Mouse (Mus musculus) erythroblast, embryonic 14.5 days (primary cell): ENCODE results near the gene Tmem102. TPM values are rescaled to one million over a fixed set of nuclear protein-coding genes. Genes with fewer than 3 reads are reported as not detected.

Source experiments
- H3K27me3 ChIP-seq: 2 replicates; pipeline ENCODE4 v1.6.1; 2012; ENCODE audit warnings: inconsistent platforms; ENCODE audit not compliant: control insufficient read depth
- H3K36me3 ChIP-seq: 2 replicates; pipeline ENCODE4 v1.6.1; 2012; ENCODE audit warnings: mild to moderate bottlenecking, inconsistent platforms; ENCODE audit not compliant: control insufficient read depth
- H3K4me1 ChIP-seq: 2 replicates; pipeline ENCODE4 v1.6.1; 2012; ENCODE audit warnings: inconsistent platforms; ENCODE audit not compliant: control insufficient read depth
- H3K4me3 ChIP-seq: replicated peaks from 2 replicates; pipeline ENCODE3; 2012; ENCODE audit warnings: moderate library complexity, mild to moderate bottlenecking, inconsistent platforms
- H3K9me3 ChIP-seq: 2 replicates; pipeline ENCODE4 v1.6.1; 2012; ENCODE audit warnings: low read length, inconsistent platforms, mixed read lengths; ENCODE audit not compliant: control insufficient read depth
- GATA1 ChIP-seq: IDR thresholded peaks from 2 replicates; pipeline ENCODE4 v1.6.1; 2012; ENCODE audit warnings: low read length, inconsistent platforms, mixed read lengths
- TAL1 ChIP-seq: IDR thresholded peaks from 3 replicates; pipeline ENCODE4 v1.6.1; 2012; ENCODE audit warnings: low read length, inconsistent platforms, mixed read lengths
- polyA plus RNA-seq: library from polyadenylated mRNA; stranded (reverse); fragments of >175 nt; gene quantifications from 2 replicates; pipeline ENCODE4 v1.2.3, GENCODE M21; 2012

Gene Tmem102
- 0.05 TPM in 1 of 2 replicates, not detected in the other for polyA plus RNA-seq

DNA sequence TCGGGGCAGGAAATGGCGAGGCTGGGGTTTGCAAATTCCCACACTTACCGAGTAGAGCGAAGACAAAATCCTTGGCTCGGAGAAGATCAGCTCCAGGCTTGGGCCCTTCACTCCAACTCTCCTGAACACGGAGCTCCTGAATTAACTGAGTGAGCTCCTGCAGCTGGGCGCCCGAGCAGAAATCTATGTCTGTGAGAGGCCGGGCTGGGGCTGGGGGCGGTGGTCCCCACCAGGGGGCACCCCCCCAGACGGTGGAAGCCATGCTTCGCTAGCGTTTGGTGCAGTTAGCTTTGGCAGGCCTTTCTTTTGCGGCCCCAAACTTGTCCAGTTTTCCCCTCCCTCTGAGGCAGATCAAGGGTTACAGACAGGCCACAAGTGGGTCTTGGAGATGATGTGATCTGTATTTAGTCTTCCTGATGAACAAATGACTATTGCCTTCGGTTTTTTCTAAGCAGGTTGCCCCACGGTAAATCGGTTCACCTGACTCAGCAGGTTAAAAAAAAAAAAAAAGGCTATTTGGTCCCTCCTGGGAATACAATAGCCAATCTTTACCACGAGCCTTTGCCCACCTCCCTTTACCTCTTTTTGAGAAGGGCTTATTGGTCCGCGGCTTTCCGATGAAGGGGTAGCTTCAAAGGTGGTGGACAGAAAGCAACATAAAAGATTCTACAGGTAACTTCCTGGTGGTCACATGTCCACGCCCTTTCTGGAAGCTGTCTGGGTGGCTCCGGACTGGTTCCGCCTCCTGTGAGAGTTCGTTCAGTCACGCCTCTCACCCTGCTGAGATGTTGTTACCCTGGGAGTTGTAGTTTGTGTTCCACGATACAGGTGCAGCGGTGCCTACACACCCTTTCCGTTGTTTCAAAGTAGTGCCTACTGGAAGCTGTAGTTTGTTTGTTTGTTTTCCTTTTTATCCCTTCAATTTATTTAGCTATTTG, at the start of gene Tmem102:
Tmem102 (minus strand) TSS at position 653 of the 938 bp plus-strand sequence.
- TF ChIP-seq GATA1: no peak
- TF ChIP-seq TAL1: no peak
- Histone ChIP-seq H3K27me3 (peaks cover 87% of the 10 kb centered on the region), H3K36me3 (no peaks in the 10 kb centered on the region), H3K9me3 (peaks cover 38% of the 10 kb centered on the region), H3K4me1 (peaks cover 43% of the 10 kb centered on the region), H3K4me3 (no peak within 1 kb of the TSS)

GRCm38 (mm10) chr11:69854680-69855079, 49.3 kb upstream of the Tmem102 start:
- H3K4me1 ChIP-seq: peaks cover 85% of the 10 kb centered on the region
- peak overlapping the region; percentile 62 for H3K4me3 ChIP-seq
- peaks cover 45% of the 10 kb centered on the region for H3K36me3 ChIP-seq
- TF ChIP-seq TAL1 (no peak), GATA1 (no peak)
- H3K9me3 ChIP-seq: no peaks in the 10 kb centered on the region
- peaks cover 14% of the 10 kb centered on the region for H3K27me3 ChIP-seq

GRCm38 (mm10) chr11:69853994-69854393, 48.6 kb upstream of the Tmem102 start:
- peaks cover 90% of the 10 kb centered on the region for H3K4me1 ChIP-seq
- peaks cover 52% of the 10 kb centered on the region for H3K36me3 ChIP-seq
- peaks cover 10% of the 10 kb centered on the region for H3K27me3 ChIP-seq
- H3K4me3 ChIP-seq: peak overlapping the region; percentile 62
- no peaks in the 10 kb centered on the region for H3K9me3 ChIP-seq
- peak; percentile 98 for TF ChIP-seq TAL1
- peak; percentile 89 for TF ChIP-seq GATA1

GRCm38 (mm10) chr11:69850754-69851153, 45.3 kb upstream of the Tmem102 start:
- Histone ChIP-seq H3K36me3 (peaks cover 69% of the 10 kb centered on the region), H3K9me3 (no peaks in the 10 kb centered on the region), H3K4me3 (no peak overlapping the region), H3K27me3 (no peaks in the 10 kb centered on the region), H3K4me1 (peaks cover 99% of the 10 kb centered on the region)
- TF ChIP-seq TAL1: no peak
- no peak for TF ChIP-seq GATA1

- peaks cover 98% of the 10 kb centered on the region for H3K4me1 ChIP-seq
Measured at GRCm38 (mm10) chr11:69849884-69850283, 44.5 kb upstream of the Tmem102 start.

GRCm38 (mm10) chr11:69849128-69849527, 43.7 kb upstream of the Tmem102 start:
- Histone ChIP-seq H3K27me3 (no peaks in the 10 kb centered on the region), H3K4me3 (no peak overlapping the region), H3K4me1 (peaks cover 94% of the 10 kb centered on the region), H3K36me3 (peaks cover 64% of the 10 kb centered on the region), H3K9me3 (no peaks in the 10 kb centered on the region)
- TF ChIP-seq GATA1 (no peak), TAL1 (no peak)

More at GRCm38 (mm10) chr11:69849884-69850283, 44.5 kb upstream of the Tmem102 start:
- no peaks in the 10 kb centered on the region for H3K27me3 ChIP-seq
- peaks cover 66% of the 10 kb centered on the region for H3K36me3 ChIP-seq
- no peak for TF ChIP-seq TAL1
- TF ChIP-seq GATA1: no peak
- H3K9me3 ChIP-seq: no peaks in the 10 kb centered on the region
- H3K4me3 ChIP-seq: no peak overlapping the region

DNA sequence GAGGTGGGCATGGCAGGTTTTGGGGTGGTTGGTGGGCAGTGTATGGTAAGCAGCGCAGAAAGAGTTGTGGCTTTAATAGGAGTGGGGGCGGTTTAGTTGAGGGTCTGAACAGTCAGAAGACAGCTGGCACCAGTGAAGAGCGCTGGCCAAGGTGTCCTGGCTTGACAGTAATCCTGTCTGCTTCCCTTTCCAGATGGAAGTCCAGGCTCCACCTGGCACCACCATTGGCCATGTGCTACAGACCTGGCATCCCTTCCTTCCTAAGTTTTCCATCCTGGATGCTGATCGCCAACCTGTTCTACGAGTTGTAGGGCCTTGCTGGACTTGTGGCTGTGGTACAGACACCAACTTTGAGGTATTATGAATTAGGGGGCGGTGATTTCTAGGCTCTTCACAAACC, 42.6 kb upstream of the Tmem102 start:
- H3K36me3 ChIP-seq: peaks cover 58% of the 10 kb centered on the region
- no peaks in the 10 kb centered on the region for H3K27me3 ChIP-seq
- H3K4me3 ChIP-seq: peak overlapping the region; percentile 83
- TF ChIP-seq TAL1: no peak
- TF ChIP-seq GATA1: no peak
- peaks cover 89% of the 10 kb centered on the region for H3K4me1 ChIP-seq
- no peaks in the 10 kb centered on the region for H3K9me3 ChIP-seq

DNA sequence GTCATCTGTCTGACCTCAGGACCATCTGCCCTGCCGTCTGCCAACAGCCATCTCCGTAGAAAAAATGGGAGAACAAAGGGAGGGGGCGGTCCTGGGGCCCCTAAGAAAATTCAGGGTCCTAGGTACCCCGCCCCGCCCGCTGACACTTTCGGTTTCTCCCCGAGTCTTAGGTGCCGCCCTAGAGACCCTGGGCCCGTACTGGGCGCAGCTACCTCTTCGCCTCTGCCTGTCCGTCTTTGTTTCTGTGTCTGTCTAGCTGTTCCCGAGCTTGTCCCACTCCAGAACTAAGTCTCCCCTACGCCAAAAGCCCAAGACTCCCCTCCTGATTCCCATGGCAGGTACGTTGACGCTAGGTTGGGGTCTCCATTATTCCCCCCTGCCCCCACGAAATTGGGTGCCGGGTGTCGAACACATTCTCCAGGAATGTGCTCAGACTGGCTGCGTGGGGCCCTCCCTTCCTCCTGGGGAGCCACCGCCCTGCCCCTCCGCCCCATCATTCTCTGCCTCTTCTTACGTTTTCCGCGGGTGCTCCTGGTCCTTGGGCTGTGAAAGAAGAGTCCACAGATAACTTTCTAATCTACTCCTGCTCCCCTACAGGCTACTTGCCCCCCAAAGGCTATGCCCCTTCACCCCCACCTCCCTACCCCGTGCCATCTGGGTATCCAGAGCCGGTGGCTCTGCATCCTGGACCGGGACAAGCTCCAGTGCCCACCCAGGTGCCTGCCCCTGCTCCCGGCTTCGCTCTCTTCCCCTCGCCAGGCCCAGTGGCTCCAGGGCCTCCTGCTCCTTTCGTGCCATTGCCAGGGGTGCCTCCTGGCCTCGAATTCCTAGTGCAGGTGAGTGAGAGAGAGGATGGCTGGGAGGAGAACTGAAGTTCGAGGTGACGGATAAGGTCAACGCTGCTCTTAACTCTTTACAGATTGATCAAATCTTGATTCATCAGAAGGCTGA, 41.6 kb upstream of the Tmem102 start:
- Histone ChIP-seq H3K4me3 (peak overlapping the region; percentile 83), H3K4me1 (peaks cover 85% of the 10 kb centered on the region), H3K36me3 (peaks cover 48% of the 10 kb centered on the region), H3K27me3 (no peaks in the 10 kb centered on the region), H3K9me3 (no peaks in the 10 kb centered on the region)
- TF ChIP-seq GATA1 (no peak), TAL1 (no peak)

GRCm38 (mm10) chr11:69846198-69846680, 40.8 kb upstream of the Tmem102 start, which contains the start of gene Plscr3:
TSS of gene Plscr3 (plus strand) at chr11:69846376.
- Histone ChIP-seq H3K36me3 (peaks cover 40% of the 10 kb centered on the region), H3K27me3 (no peaks in the 10 kb centered on the region), H3K9me3 (no peaks in the 10 kb centered on the region), H3K4me3 (peak within 1 kb of the TSS; percentile 83), H3K4me1 (peaks cover 77% of the 10 kb centered on the region)
- TF ChIP-seq TAL1: no peak
- TF ChIP-seq GATA1: no peak
